Mouse (Mus musculus) gastrocnemius, adult 2 months (tissue): Measurements from ENCODE around the gene Igfn1. TPM values are rescaled to one million over a fixed set of nuclear protein-coding genes. Genes with fewer than 3 reads are reported as not detected.

ENCODE experiments used
- DNase-seq: peaks from one replicate; pipeline ENCODE4 v3.0.0; 2022
- H3K27ac ChIP-seq: fragments of 200-600 bp; 2 replicates; pipeline ENCODE4 v1.8.1; 2022; ENCODE audit warnings: mild to moderate bottlenecking
- H3K4me3 ChIP-seq: fragments of 200-600 bp; 2 replicates; pipeline ENCODE4 v1.8.1; 2022; ENCODE audit warnings: mild to moderate bottlenecking, moderate library complexity
- CTCF ChIP-seq: fragments of 200-600 bp; IDR thresholded peaks from 2 replicates; pipeline ENCODE4 v1.8.1; 2022; ENCODE audit warnings: antibody characterized with exemption, mild to moderate bottlenecking, moderate library complexity
- intact Hi-C: fragments of 180-260 bp; cut with DNase I; formaldehyde crosslinking; loops from one replicate; pipeline ENCODE4 v1.15.1; 2025
- total RNA-seq, 2 experiments: library from RNA; stranded (reverse); gene quantifications; 2 replicates each; pipeline ENCODE4 v1.2.3; 2021

Gene Igfn1
- total RNA-seq, 2 experiments from 2014 or later = 21.8 to 52.3 TPM

- Histone ChIP-seq H3K4me3 (no peak overlapping the region), H3K27ac (no peak overlapping the region)
- DNase-seq = no peak
- intact Hi-C loops = no loop called here
- TF ChIP-seq CTCF = no peak
These were observed 96.8 kb downstream of the Igfn1 start for GRCm38 (mm10) chr1:135909381-135909780.

GRCm38 (mm10) chr1:135906736-135907135 is 99.4 kb downstream of the Igfn1 start:
- no peak for DNase-seq
- intact Hi-C loops = no loop called here
- Histone ChIP-seq H3K27ac (no peak overlapping the region), H3K4me3 (no peak overlapping the region)
- TF ChIP-seq CTCF = no peak

Other genes starting within 250 kb of the Igfn1 start
- 100 to 1,000 TPM in 1 of 2 experiments, 10 to 100 TPM in 1; 78.0 to 140 TPM for gene Phlda3, start 240.2 kb downstream of the Igfn1 start, total RNA-seq
- gene Tnni1, start 226.9 kb downstream of the Igfn1 start, total RNA-seq = 100 to 1,000 TPM; 184 to 604 TPM
- gene Lad1, start 187.7 kb downstream of the Igfn1 start, total RNA-seq = not detected
- 1 to 10 TPM in 1 of 2 experiments, under 1 TPM in 1; 0.77 to 3.3 TPM for gene Tnnt2, start 170.0 kb downstream of the Igfn1 start, total RNA-seq
- gene Pkp1, start 87.1 kb downstream of the Igfn1 start, total RNA-seq = not detected
- gene Tmem9, start 1.8 kb upstream of the Igfn1 start, total RNA-seq = 1 to 10 TPM; 5.2 to 9.9 TPM
- gene Ascl5, start 44.5 kb upstream of the Igfn1 start, total RNA-seq = not detected
- gene Cacna1s, start 46.4 kb upstream of the Igfn1 start, total RNA-seq = 100 to 1,000 TPM; 779 to 840 TPM
- gene Kif21b, start 125.0 kb upstream of the Igfn1 start, total RNA-seq = under 1 TPM; 0.46 to 0.47 TPM
- not detected for gene Mroh3, start 206.5 kb upstream of the Igfn1 start, total RNA-seq
- not detected for gene Inava, start 227.9 kb upstream of the Igfn1 start, total RNA-seq